Mouse (Mus musculus) brain, embryonic 18.5 days (tissue): ENCODE measurements around the gene Atad2b.
"Not testable (repeated sequence)": the region's sequence is repeated elsewhere in the genome, so short reads cannot be mapped to it uniquely, and the experiment has no call there.

ENCODE experiments used
- DNase-seq: peaks from one replicate; pipeline ENCODE4 v3.0.0-alpha.2; 2012; ENCODE audit warnings: low read depth, low spot score

Gene Atad2b

GRCm38 (mm10) chr12:4916994-4917804 lies at the start of gene Atad2b:
Gene Atad2b (plus strand): TSS chr12:4917353.
- peak; percentile 88 for DNase-seq

DNA sequence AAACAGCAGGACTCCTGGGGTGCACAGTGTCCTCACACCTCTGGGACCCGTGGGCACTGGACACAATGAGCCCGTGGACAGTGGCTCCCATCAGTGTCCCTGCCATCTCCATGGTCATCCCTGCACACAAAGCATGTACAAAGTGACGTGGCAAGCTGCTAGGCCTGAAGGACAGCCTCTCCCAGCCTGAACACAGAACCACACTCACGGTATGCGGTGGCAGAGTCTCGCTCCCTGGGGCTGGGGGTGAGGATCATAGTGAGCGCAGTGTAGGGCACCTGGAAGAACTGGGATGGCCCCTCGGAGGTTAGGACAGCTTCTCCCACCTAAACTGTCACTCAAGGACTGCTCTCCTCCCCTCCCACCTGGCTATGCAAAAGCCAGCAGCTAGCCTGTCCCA lies 48.2 kb upstream of the Atad2b start:
- no peak for DNase-seq

DNA sequence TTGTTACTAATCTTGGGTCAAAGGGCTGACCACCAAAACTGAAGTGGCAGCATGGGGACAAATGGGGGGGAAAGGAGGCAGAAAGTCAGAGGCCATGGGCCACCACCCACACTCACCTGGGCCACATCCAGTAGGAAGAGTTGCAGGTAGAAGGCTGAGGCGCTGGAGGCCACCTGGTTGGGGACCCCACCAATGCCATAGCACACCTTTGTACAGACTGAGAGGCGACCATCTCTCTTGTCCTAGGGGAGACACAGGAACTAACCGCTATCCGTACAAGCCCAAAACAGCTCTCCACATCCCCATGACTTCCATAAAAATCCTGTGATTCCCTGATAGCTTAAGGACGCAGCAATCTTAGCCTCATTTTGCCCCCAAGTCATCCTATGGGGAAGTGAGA lies 45.9 kb upstream of the Atad2b start:
- DNase-seq = no peak

DNA sequence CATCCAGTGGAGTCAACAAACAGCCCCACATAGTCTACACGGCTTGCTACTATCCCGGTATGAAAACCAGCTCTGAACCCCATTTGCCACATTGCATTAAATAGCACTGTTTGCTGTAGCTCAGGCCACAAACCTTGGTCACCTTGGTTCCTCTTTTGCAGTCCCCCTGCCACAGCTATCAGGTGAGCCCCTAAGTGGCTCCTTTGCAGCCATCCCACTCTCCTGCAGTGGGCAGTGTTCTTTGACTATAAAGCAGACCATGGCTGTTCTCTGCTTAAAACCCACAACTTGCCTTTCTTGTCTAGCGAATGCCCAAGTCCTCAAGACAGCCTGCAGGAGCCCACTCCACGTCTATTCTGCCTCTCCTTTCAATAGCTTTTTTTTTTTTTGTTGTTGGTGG lies 44.9 kb upstream of the Atad2b start:
- no peak for DNase-seq

DNA sequence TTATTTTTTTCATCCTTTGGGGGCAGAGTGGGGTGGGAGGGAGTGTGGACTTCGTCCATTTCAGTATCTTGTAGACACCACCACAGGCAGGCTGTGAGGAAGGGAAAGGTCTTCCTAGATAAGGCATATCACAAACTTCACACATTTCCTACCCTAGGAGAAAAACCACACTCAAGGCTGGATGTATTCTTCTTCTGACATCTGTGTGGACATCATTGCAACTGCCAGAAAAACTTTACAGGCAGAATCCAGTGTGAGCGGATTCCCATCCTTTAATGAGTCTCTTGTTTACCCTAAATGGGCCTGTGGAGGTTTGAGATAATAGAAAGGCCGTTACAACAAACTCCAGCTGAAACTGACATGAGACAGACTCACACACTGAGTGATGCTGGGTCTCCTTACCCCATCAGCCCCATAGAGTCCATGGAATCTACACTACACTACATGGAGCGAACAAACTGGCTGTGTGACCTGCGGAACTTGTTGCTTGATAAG lies 44.1 kb upstream of the Atad2b start:
- no peak for DNase-seq

- no peak for DNase-seq
Measured at GRCm38 (mm10) chr12:4873531-4873930, 43.6 kb upstream of the Atad2b start.

DNA sequence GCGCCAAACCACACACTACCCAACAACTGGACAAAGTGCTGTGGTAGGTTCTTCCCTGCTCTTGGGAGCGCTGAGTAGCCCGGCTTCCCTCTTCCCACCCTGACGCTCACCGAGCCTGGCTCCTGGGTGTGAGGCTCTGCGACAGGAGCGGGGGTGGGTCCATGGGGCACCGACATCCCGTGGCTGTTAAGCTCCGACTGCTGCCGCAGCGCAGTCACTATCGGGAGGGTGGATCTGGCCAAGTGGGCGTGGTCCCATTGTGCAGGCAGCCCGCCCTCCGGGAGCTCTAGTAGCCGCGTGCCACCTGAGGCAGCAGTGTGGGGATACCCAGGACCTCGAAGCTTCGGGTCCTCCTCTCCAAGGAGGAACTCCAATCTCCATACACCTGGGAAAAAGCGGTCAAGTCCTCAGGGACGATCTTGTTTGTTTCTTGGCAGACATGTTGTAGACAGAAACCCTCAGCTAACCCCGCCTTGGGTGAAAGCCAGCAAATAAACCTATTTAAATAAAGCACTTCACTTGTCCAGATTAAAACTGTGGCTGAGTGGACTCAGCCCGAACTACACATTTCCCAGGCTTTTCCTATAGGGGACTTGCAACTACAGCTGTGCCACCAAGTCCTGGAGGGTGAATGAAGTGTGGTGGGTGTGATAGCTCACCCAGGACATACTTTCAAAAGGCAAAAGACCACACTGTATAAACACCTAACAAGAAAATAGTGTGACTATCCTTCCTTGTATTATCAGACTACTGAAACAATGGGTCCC lies 42.8 kb upstream of the Atad2b start, which contains the start of gene Mfsd2b:
Gene Mfsd2b (minus strand): TSS at position 199 of the 767 bp plus-strand sequence.
- peak; percentile 3 for DNase-seq

- no peak for DNase-seq
Measured at GRCm38 (mm10) chr12:4875623-4876022, 41.5 kb upstream of the Atad2b start.

DNA sequence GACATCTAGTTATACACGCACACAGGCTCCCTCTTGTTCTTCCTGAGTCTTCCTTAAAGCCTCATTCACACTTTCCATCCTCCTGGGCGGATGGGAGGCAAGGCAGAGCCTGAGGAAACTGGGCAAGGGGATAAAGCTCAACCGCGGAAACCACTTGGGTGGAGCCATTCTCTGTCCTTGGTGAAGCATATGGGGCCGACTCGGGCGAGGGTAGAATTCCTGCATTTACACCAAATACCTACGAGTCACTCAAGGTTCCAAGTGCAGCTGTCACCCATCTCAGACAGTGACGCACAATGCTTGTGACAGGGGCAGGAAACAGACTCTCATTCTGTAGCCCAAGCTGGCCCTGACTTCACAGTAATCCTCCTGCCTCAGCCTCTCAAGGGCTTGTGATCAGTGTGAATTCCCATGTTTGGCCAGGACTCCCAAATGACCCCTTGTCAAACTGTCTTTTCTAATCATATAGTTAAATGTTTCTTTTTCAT lies 38.8 kb upstream of the Atad2b start:
- DNase-seq = no peak

DNA sequence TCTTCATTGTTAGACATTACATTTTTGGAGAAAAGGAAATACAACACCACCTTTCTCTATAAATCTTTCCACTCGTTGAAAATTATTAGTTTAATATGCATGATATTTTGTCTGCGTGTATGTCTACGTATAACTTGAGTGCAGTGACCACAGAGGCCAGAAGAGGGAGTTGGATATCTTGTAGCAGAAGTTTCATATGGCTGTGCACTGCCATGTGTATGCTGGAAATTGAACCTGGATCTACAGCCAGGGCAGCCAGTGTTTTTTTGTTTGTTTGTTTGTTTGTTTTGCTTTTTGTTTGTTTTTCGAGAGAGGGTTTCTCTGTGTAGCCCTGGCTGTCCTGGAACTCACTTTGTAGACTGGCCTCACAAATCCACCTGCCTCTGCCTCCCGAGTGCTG lies 38.1 kb upstream of the Atad2b start:
- DNase-seq = no peak

DNA sequence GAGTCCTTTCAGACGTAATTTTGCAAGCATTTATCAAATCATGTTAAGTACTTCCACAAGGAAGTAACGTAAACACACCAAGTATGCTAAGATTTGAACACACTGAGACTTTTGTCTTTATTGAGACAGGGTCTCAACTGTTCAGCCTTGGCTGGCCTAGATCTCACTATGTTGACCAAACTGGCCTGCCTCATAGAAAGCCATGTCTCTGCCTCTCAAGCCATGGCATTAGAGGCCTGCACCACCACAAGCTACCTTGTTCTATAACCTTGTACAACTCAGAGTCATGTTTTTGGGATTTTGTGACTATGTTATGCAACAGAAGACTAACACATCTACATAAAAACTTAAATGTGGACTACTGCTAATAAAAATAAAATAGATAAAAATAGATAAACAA lies 35.1 kb upstream of the Atad2b start:
- no peak for DNase-seq

DNA sequence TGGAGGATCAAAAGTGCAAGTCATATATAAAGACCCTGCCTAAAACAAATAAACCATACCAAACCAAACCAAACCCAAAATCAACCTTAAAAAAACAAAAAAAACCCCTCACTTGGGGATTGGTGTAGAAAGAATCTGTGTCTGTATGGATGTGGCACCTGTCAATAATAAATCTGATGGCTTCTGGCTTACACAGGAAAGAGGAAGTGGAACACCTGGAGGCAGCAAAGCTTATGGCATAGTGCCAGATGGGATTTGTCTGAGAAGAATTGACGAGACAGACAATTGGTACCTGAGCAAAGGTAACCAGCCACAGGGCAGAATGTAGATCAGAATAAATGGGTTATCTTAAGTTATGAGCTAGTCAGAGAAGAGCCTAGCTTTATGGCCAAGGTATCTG lies 32.1 kb upstream of the Atad2b start:
- DNase-seq = no peak

DNA sequence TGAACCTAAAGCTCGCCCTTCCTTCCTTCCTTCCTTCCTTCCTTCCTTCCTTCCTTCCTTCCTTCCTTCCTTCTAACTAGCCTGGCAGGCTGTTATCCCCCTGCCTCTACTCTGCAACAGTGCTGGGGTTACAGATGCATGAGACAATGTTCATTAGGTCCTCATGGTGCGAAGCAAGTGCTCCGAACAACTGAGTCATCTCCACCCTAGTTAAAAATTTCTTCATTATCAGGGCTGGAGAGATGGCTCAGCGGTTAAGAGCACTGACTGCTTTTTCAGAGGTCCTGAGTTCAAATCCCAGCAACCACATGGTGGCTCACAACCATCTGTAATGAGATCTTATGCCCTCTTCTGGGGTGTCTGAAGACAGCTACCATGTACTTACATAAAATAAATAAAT lies 30.6 kb upstream of the Atad2b start:
- DNase-seq = not testable (repeated sequence)

DNA sequence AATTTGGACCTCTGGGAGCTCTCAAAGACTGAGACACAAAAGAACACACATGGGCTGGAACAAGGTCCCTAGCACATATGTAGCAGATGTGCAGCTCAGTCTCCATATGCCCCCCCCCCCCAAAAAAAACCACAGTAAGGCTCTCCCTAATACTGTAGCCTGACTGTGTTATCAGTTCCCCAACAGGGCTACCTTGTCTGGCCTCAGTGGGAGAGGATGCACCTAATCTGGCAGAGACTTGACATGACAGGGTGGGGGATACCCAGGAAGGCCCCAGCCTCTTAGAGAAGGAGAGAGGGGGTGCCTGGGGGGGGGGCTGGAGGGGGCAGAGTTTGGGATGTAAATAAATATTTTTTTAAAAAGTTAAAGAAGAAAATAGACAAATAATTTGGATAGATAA lies 28.4 kb upstream of the Atad2b start:
- DNase-seq = no peak

GRCm38 (mm10) chr12:4889251-4889650 lies 27.9 kb upstream of the Atad2b start:
- DNase-seq = no peak

GRCm38 (mm10) chr12:4889891-4890290 lies 27.3 kb upstream of the Atad2b start:
- no peak for DNase-seq

- no peak for DNase-seq
Measured at GRCm38 (mm10) chr12:4898024-4898423, 19.1 kb upstream of the Atad2b start.

DNA sequence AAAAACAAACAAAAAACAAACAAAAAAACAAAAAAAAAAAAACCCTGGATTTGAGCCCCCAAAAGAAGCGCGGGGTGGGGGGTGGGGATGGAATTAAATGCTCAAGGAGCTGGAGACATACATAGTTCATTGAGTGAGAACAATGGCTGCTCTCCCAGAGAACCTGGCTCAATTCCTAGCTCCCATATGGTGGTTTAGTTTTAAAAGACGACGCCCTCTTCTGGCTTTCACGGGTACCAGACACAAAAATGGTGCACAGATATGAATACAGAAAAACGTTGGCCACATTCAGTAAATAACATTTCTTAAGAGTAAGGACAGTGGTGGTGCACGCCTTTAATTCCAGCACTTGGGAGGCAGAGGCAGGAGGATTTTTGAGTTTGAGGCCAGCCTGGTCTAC lies 11.2 kb upstream of the Atad2b start:
- no peak for DNase-seq

DNA sequence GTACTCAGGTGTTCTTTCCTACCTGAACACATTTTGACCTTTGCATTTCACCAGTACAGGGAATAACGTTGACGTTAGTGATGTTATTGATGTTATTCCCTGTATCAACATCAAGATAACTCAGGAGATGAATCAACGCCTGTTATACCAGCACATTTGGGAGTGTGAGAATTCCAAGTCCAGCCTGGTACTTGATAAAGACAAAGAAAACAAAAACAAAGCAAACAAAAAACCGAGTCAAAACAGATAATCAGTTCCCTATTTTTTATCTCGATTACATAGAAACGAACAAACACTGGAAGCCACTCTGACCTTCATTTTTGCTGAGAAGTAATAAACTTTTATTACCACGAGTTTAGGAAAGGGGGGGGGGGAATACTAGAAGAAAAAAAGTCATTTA lies 10.7 kb upstream of the Atad2b start:
- no peak for DNase-seq

DNA sequence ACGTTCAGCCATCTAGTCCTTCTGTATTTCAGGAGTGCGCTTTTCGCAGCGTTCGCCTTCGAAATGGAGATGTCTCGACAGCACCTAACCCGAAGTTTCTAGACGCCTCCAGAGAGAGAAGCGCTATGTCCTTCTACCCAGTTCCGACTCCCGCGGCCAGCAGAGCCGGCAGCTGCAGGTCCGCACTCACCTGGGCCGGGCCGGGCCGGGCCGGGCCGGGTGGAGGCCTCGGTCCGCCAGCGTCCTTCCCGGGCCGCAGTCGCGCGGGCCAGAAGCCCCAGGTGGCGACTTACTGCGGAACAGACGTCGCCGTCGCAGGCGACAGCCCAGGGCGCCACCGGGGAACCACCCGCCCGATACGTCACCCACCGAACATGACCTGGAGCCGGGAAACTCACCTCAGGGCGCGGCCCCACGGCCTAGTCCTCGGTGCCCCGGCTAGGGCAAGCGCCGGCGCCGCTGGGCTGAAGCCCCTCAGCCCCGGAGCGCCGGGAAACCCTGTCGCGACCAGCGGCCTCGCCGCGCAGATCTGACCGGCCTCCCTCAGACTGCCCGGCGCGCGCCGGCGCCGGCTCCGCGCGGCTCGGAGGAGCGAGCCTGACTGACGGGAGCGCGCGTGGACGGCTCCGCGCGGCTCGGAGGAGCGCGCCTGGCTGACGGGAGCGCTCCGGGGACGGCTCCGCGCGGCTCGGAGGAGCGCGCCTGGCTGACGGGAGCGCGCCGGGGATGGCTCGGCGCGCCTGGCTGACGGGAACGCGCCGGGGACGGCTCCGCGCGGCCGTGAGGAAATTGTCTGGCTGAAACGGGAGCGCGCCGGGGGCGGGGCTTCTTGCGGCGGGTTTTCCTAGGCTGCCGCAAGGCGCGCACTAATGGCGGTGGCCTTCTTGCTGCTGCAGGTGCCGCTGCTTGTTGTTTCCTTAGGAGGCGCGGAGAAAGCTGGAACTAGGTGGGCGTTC lies 9.9 kb upstream of the Atad2b start, which contains the start of gene Ubxn2a:
Gene Ubxn2a (minus strand): TSS at position 755 of the 956 bp plus-strand sequence.
- DNase-seq = peak; percentile 80

- DNase-seq = no peak
Measured at GRCm38 (mm10) chr12:4908391-4908790, 8.8 kb upstream of the Atad2b start.
